Mouse (Mus musculus): ENCODE measurements at regions not wholly inside any gene's neighbourhood (a gene's known extent, or its start where the extent isn't known, plus 50 kb on each side); places are given as distances from the start of the nearest gene placed in this dataset.

DNA sequence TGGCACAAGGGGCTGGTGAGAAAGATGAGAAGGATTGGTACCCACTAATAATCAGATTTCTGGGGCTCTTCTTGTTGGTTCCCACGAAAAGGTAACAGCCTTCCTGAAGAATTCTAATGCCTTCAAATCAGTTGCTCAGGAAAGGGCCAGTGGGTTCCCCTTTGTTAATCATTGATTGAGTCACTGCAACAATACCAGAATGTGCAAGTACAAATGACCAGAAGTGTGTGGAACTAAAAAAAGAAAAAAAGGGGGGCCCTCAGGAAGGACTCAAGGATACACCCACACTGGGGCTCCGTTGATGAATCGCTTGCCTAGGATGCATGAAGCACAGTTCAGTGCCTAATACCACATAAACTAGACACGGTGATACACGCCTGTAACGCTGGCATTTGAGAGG, 179.0 kb upstream of the Klf3 start:
- no peak for TF ChIP-seq CTCF (IDR thresholded peaks at IDR 0.05; ENCODE audit: low read depth, low read length)
- TF ChIP-seq EP300 (IDR thresholded peaks at IDR 0.05; ENCODE audit: insufficient read depth, low read depth, low read length), result no peak
- no peak for TF ChIP-seq POLR2A (IDR thresholded peaks at IDR 0.05; ENCODE audit: insufficient read depth, low read length)

All from ES-Bruce4 (cell line).